In genomic region chr11:97441658-97442125, GRCm38 (mm10) we compare ENCODE assay signal across 8 mouse cellular contexts. TPM values are rescaled to one million over a fixed set of nuclear protein-coding genes. Genes with fewer than 3 reads are reported as not detected.
A peak's percentile ranks its signal among the peaks of the same experiment; 100 is the strongest.
DNase-seq lines count a peak whose midpoint lies in the region; ATAC-seq lines count a peak whose summit lies in the region.

No protein-coding gene starts in this region.

- ATAC-seq in kidney, embryonic 14.5 days (ENCODE audit: low FRiP score, low TSS enrichment) = no peak
- no peak for ATAC-seq in hindbrain, embryonic 11.5 days (ENCODE audit: low FRiP score)
- ATAC-seq in lung, embryonic 15.5 days (ENCODE audit: borderline replicate concordance, extremely low read depth, low FRiP score, low TSS enrichment) = no peak

- no peak for DNase-seq in kidney, adult 9 months
- peak; percentile 78 for DNase-seq in Muller cell, postnatal 12 days (ENCODE audit: inconsistent ontology term)
- DNase-seq in hindbrain, embryonic 11.5 days (ENCODE audit: low spot score) = no peak
- no peak for DNase-seq in left cerebral cortex, postnatal 10 days (ENCODE audit: extremely low spot score in 1 of 2, low spot score in 2 of 2)
- no peak for DNase-seq in frontal cortex, postnatal 10 days (ENCODE audit: low spot score in 2 of 2)
- DNase-seq in cerebellum, postnatal 10 days = no peak

- H3K9me3 ChIP-seq in kidney, embryonic 14.5 days (ENCODE audit: control insufficient read depth, low read length) = no peaks in the 10 kb centered on the region
- H3K9me3 ChIP-seq in hindbrain, embryonic 11.5 days (ENCODE audit: control insufficient read depth, low read length) = no peaks in the 10 kb centered on the region
- no peaks in the 10 kb centered on the region for H3K9me3 ChIP-seq in lung, embryonic 15.5 days

- peak overlapping the region; percentile 68 for H3K4me3 ChIP-seq in kidney, embryonic 14.5 days (ENCODE audit: low read length)
- 0 out of 2 replicates have a peak overlapping the region, but pooled peaks have one; percentile 1 for H3K4me3 ChIP-seq in hindbrain, embryonic 11.5 days (ENCODE audit: low read depth, low read length)
- peak overlapping the region; percentile 67 for H3K4me3 ChIP-seq in lung, embryonic 15.5 days

- WGBS in kidney, embryonic 14.5 days = 16% methylated on average over 3 of the region's 3 CpGs
- 20% methylated on average over 3 of the region's 3 CpGs for WGBS in hindbrain, embryonic 11.5 days
- 10% methylated on average over 3 of the region's 3 CpGs for WGBS in lung, embryonic 15.5 days

- peak overlapping the region; percentile 75; the same call in 1 of the 2 replicates for H3K9ac ChIP-seq in kidney, embryonic 14.5 days (ENCODE audit: low read depth, low read length)
- H3K9ac ChIP-seq in hindbrain, embryonic 11.5 days (ENCODE audit: low read depth, low read length) = no peak overlapping the region
- peak overlapping the region; percentile 64 for H3K9ac ChIP-seq in lung, embryonic 15.5 days

- no peaks in the 10 kb centered on the region; the same call in 1 of the 2 replicates for H3K27me3 ChIP-seq in kidney, embryonic 14.5 days (ENCODE audit: control insufficient read depth, insufficient read depth, low read length)
- peaks cover 33% of the 10 kb centered on the region for H3K27me3 ChIP-seq in hindbrain, embryonic 11.5 days (ENCODE audit: control insufficient read depth, insufficient read depth, low read length)
- H3K27me3 ChIP-seq in lung, embryonic 15.5 days = no peaks in the 10 kb centered on the region

- H3K4me1 ChIP-seq in kidney, embryonic 14.5 days (ENCODE audit: control insufficient read depth, insufficient read depth, low read length) = peaks cover 50% of the 10 kb centered on the region
- H3K4me1 ChIP-seq in hindbrain, embryonic 11.5 days (replicated peaks; ENCODE audit: control insufficient read depth, insufficient read depth, low read length) = peaks cover 11% of the 10 kb centered on the region
- H3K4me1 ChIP-seq in lung, embryonic 15.5 days = peaks cover 59% of the 10 kb centered on the region

- H3K4me2 ChIP-seq in kidney, embryonic 14.5 days (replicated peaks; ENCODE audit: low read depth, low read length) = peak overlapping the region; percentile 77
- H3K4me2 ChIP-seq in hindbrain, embryonic 11.5 days (replicated peaks; ENCODE audit: low read depth, low read length) = no peak overlapping the region
- peak overlapping the region; percentile 78 for H3K4me2 ChIP-seq in lung, embryonic 15.5 days

- H3K36me3 ChIP-seq in kidney, embryonic 14.5 days (ENCODE audit: control insufficient read depth, insufficient read depth, low read length) = peaks cover 24% of the 10 kb centered on the region; the same call in 1 of the 2 replicates
- no peaks in the 10 kb centered on the region for H3K36me3 ChIP-seq in hindbrain, embryonic 11.5 days (ENCODE audit: control insufficient read depth, insufficient read depth, low read length)
- peaks cover 22% of the 10 kb centered on the region for H3K36me3 ChIP-seq in lung, embryonic 15.5 days

- intact Hi-C loops in left cerebral cortex, postnatal 10 days (cut with DNase I) = no loop called here

- peak overlapping the region; percentile 67; the same call in 1 of the 2 replicates for H3K27ac ChIP-seq in kidney, embryonic 14.5 days (ENCODE audit: low read depth, low read length)
- no peak overlapping the region for H3K27ac ChIP-seq in hindbrain, embryonic 11.5 days (ENCODE audit: low read depth, low read length)
- peak overlapping the region; percentile 95 for H3K27ac ChIP-seq in lung, embryonic 15.5 days

RNA-seq across cellular contexts. Expression of gene Arhgap23, which starts 26.4 kb away (rescaled TPM):
- polyA plus RNA-seq in kidney, embryonic 14.5 days (2014; fragmentation: Nextera tagmentation; extraction: Ambion mirVana) = 5.2 and 7.4 TPM in 2 replicates
- 3.5 TPM in 2 replicates for polyA plus RNA-seq in hindbrain, embryonic 11.5 days (2014; fragmentation: Nextera tagmentation; extraction: Ambion mirVana)
- 7.0 and 7.4 TPM in 2 replicates for polyA plus RNA-seq in lung, embryonic 15.5 days (2015; fragmentation: Nextera tagmentation; extraction: Ambion mirVana)
- 10 to 100 TPM; 84.0 to 91.8 TPM for total RNA-seq in left cerebral cortex, postnatal 10 days (2021)

RNA-seq across cellular contexts. Expression of gene 4933428G20Rik, which starts 58.4 kb away (rescaled TPM):
- 0.15 and 0.69 TPM in 2 replicates for polyA plus RNA-seq in kidney, embryonic 14.5 days (2014; fragmentation: Nextera tagmentation; extraction: Ambion mirVana)
- 0.20 TPM in 1 of 2 replicates, not detected in the other for polyA plus RNA-seq in hindbrain, embryonic 11.5 days (2014; fragmentation: Nextera tagmentation; extraction: Ambion mirVana)
- 0.70 and 0.87 TPM in 2 replicates for polyA plus RNA-seq in lung, embryonic 15.5 days (2015; fragmentation: Nextera tagmentation; extraction: Ambion mirVana)
- total RNA-seq in left cerebral cortex, postnatal 10 days (2021) = not detected

Comparison
In these comparisons a context has a peak if more than half of its experiments do, and no peak if none do; other contexts are left out.
1. H3K4me3 ChIP-seq: peak in every context shown above with its lines; median percentile 68 in kidney, embryonic 14.5 days; 67 in lung, embryonic 15.5 days; 1 in hindbrain, embryonic 11.5 days.